ENCODE assay signal across 9 mouse cellular contexts in the genomic region with DNA sequence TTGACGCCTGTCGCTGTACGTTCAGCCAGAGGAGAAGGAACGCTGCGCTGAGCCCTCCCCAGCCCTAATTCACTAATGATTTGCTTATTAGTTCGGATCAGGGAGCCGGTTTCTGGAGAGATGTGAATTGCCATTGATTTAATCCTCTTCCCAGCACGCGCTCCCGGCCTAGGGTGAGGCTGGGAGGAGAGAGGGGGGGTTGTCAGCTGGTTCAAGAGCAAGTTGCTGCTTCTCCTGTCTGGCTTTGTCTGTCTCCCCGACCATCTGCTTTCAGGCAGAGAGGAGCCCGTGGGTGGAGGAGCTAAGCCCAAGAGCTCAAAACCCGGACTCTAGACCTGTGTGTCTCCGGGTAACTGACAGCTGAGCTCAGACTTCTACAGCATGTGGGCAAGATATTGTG.
DNase-seq lines count a peak whose midpoint lies in the region; ATAC-seq lines count a peak whose summit lies in the region.
"Had no signal": no experiment of that assay in that cellular context is flagged by ENCODE, and none has a peak within 500 bp of the region (broad histone marks: within the 10 kb centered on the region; RNA-seq: fewer than 3 reads in every experiment).

No protein-coding gene starts in this region.

- peak overlapping the region; percentile 41 for H3K4me2 ChIP-seq in kidney, embryonic 16.5 days (replicated peaks; ENCODE audit: low read depth, low read length)
- peak overlapping the region; percentile 36 for H3K4me2 ChIP-seq in intestine, embryonic 15.5 days (replicated peaks)
- H3K4me2 ChIP-seq in neural tube, embryonic 15.5 days = peak overlapping the region; percentile 44

- peak overlapping the region; percentile 22 for H3K4me3 ChIP-seq in kidney, embryonic 16.5 days (ENCODE audit: low read length)
- H3K4me3 ChIP-seq in intestine, embryonic 15.5 days (replicated peaks) = no peak overlapping the region
- no peak overlapping the region for H3K4me3 ChIP-seq in neural tube, embryonic 15.5 days (replicated peaks)
- H3K4me3 ChIP-seq: myocyte had no signal

- H3K27me3 ChIP-seq in kidney, embryonic 16.5 days (ENCODE audit: insufficient read depth, low read length) = peaks cover 13% of the 10 kb centered on the region; the same call in 1 of the 2 replicates
- H3K27me3 ChIP-seq in intestine, embryonic 15.5 days (replicated peaks) = peaks cover 4% of the 10 kb centered on the region; the same call in 1 of the 2 replicates
- no peaks in the 10 kb centered on the region; the same call in 1 of the 2 replicates for H3K27me3 ChIP-seq in neural tube, embryonic 15.5 days (replicated peaks)

- peak overlapping the region; percentile 16; the same call in 1 of the 2 replicates for H3K9ac ChIP-seq in kidney, embryonic 16.5 days (replicated peaks; ENCODE audit: low read length)
- H3K9ac ChIP-seq in intestine, embryonic 15.5 days = no peak overlapping the region
- H3K9ac ChIP-seq in neural tube, embryonic 15.5 days (replicated peaks) = no peak overlapping the region

- 0 out of 2 replicates have a peak overlapping the region, but pooled peaks have one; percentile 34 for H3K27ac ChIP-seq in kidney, embryonic 16.5 days (ENCODE audit: low read length)
- no peak overlapping the region for H3K27ac ChIP-seq in intestine, embryonic 15.5 days
- no peak overlapping the region for H3K27ac ChIP-seq in neural tube, embryonic 15.5 days (replicated peaks)

- ATAC-seq in kidney, embryonic 16.5 days (ENCODE audit: low FRiP score, low TSS enrichment) = no peak
- no peak for ATAC-seq in intestine, embryonic 15.5 days
- ATAC-seq in neural tube, embryonic 15.5 days (ENCODE audit: low FRiP score) = peak; percentile 21; the same call in 1 of the 2 replicates
- no peak for ATAC-seq in granulocyte monocyte progenitor cell, adult 5-6 weeks (replicated peaks; ENCODE audit: poor library complexity, severe bottlenecking)

- WGBS in kidney, embryonic 16.5 days = 32% methylated on average over 14 of the region's 14 CpGs
- WGBS in intestine, embryonic 15.5 days = 29% methylated on average over 14 of the region's 14 CpGs
- 18% methylated on average over 14 of the region's 14 CpGs for WGBS in neural tube, embryonic 15.5 days

- no peak for DNase-seq in kidney, postnatal 14 days
- DNase-seq in embryo, embryonic 11 days = peak; percentile 49
- DNase-seq in layer of hippocampus, adult 11-12 months (ENCODE audit: low spot score) = no peak
- no peak for DNase-seq in c-Kit-positive CD71-positive TER-119-positive erythroid progenitor cells, embryonic 14.5 days (ENCODE audit: low spot score)

- no peaks in the 10 kb centered on the region for H3K9me3 ChIP-seq in kidney, embryonic 16.5 days (ENCODE audit: low read length)
- H3K9me3 ChIP-seq in intestine, embryonic 15.5 days = no peaks in the 10 kb centered on the region
- H3K9me3 ChIP-seq in neural tube, embryonic 15.5 days (replicated peaks) = no peaks in the 10 kb centered on the region

- H3K4me1 ChIP-seq in kidney, embryonic 16.5 days (ENCODE audit: insufficient read depth, low read length) = peaks cover 9% of the 10 kb centered on the region; the same call in 1 of the 2 replicates
- H3K4me1 ChIP-seq in intestine, embryonic 15.5 days (replicated peaks) = no peaks in the 10 kb centered on the region
- peaks cover 16% of the 10 kb centered on the region for H3K4me1 ChIP-seq in neural tube, embryonic 15.5 days

- no peaks in the 10 kb centered on the region for H3K36me3 ChIP-seq in kidney, embryonic 16.5 days (ENCODE audit: insufficient read depth, low read length)
- no peaks in the 10 kb centered on the region for H3K36me3 ChIP-seq in intestine, embryonic 15.5 days
- H3K36me3 ChIP-seq in neural tube, embryonic 15.5 days = no peaks in the 10 kb centered on the region
